Mouse (Mus musculus) olfactory bulb, adult 2 months (tissue): ENCODE results near the gene Mkln1. TPM values are rescaled to one million over a fixed set of nuclear protein-coding genes. Genes with fewer than 3 reads are reported as not detected.

Experiments
- H3K27ac ChIP-seq: fragments of 200-500 bp; 2 replicates; pipeline ENCODE4 v1.5.1; 2012; ENCODE audit warnings: low read depth, low read length; ENCODE audit not compliant: insufficient read depth
- H3K4me1 ChIP-seq: fragments of 200-500 bp; 2 replicates; pipeline ENCODE4 v1.6.1; 2012; ENCODE audit warnings: low read length; ENCODE audit not compliant: control insufficient read depth, insufficient read depth
- H3K4me3 ChIP-seq: fragments of 200-500 bp; 2 replicates; pipeline ENCODE4 v1.5.1; 2012; ENCODE audit warnings: mild to moderate bottlenecking, low read depth, low read length, moderate library complexity; ENCODE audit not compliant: insufficient read depth
- CTCF ChIP-seq: fragments of 200-500 bp; IDR thresholded peaks from 2 replicates; pipeline ENCODE4 v1.5.1; 2012; ENCODE audit warnings: low read depth, mild to moderate bottlenecking, low read length, moderate library complexity; ENCODE audit not compliant: insufficient read depth
- POLR2A ChIP-seq: fragments of 200-500 bp; IDR thresholded peaks from 2 replicates; pipeline ENCODE4 v1.6.1; 2012; ENCODE audit warnings: mild to moderate bottlenecking, low read depth, low read length, moderate library complexity; ENCODE audit not compliant: insufficient read depth
- WGBS: fragments of 180-500 bp; shearing (Covaris S2); methylation state at CpG from one replicate; pipeline ENCODE4 v1.1.7; 2018; 5-methylcytosine and 5-hydroxymethylcytosine counted together
- polyA plus RNA-seq: library from polyadenylated mRNA; stranded (reverse); fragments of >200 nt; gene quantifications from 2 replicates; pipeline ENCODE4 v1.2.4, GENCODE M21; 2012; ENCODE audit warnings: low replicate concordance; ENCODE audit not compliant: missing spikeins, insufficient read depth, insufficient read length

Gene Mkln1
- polyA plus RNA-seq, 1 experiment = not detected

GRCm38 (mm10) chr6:31496227-31496626, 97.7 kb downstream of the Mkln1 start:
- 68% methylated on average over 2 of the region's 2 CpGs for whole genome bisulfite sequencing
- Histone ChIP-seq H3K27ac (no peak overlapping the region), H3K4me1 (no peaks in the 10 kb centered on the region), H3K4me3 (no peak overlapping the region)
- no peak for TF ChIP-seq CTCF
- TF ChIP-seq POLR2A = no peak

DNA sequence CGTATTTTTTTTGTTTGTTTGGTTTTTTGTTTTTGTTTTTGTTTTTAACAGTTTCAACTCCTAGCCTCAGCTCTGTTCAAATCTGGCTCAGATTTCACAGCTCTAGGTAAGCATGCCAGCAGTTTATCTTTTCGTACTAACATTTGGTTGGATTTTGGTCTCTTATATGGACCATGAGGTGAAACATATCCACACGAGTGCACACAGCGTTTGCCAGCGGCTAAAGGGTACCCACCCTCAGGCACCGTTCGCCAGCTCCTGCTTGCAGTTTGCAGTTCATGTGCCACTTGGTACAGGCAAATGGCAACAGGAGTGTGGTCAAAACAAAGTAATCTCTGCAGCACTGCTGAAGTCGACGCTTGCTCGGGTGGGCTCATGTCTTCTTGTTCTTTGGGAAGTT, 101.3 kb downstream of the Mkln1 start:
- Histone ChIP-seq H3K27ac (no peak overlapping the region), H3K4me3 (no peak overlapping the region), H3K4me1 (no peaks in the 10 kb centered on the region)
- 75% methylated on average over 10 of the region's 10 CpGs for WGBS
- TF ChIP-seq POLR2A (no peak), CTCF (no peak)

- WGBS = 96% methylated on average over 2 of the region's 2 CpGs
These were observed 101.7 kb downstream of the Mkln1 start for GRCm38 (mm10) chr6:31500260-31500659.

DNA sequence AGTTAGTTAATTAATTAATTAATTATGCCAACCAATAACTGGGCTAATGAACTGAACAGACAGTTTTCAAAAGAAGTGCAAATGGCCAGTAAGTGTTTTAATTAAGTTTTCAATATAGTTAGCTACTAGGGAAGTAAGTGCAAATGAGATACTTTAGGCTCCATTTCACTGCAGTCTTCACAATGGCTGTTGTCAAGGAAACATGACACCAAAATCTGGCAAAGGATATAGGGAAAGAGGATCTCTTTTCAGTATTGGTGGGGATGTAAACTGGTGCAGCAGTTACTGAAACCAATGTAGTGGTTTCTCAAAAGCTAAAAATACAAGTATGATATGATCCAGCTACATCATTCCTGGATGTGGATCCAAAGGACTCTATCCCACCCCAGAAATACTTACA, 102.2 kb downstream of the Mkln1 start:
- H3K4me1 ChIP-seq = no peaks in the 10 kb centered on the region
- no peak for TF ChIP-seq POLR2A
- TF ChIP-seq CTCF = no peak
- H3K4me3 ChIP-seq = no peak overlapping the region
- H3K27ac ChIP-seq = no peak overlapping the region

More at GRCm38 (mm10) chr6:31500260-31500659, 101.7 kb downstream of the Mkln1 start:
- Histone ChIP-seq H3K27ac (no peak overlapping the region), H3K4me1 (no peaks in the 10 kb centered on the region), H3K4me3 (no peak overlapping the region)
- no peak for TF ChIP-seq CTCF
- no peak for TF ChIP-seq POLR2A

GRCm38 (mm10) chr6:31502614-31503013, 104.1 kb downstream of the Mkln1 start:
- H3K4me3 ChIP-seq = no peak overlapping the region
- TF ChIP-seq POLR2A (no peak), CTCF (no peak)
- 58% methylated on average over 2 of the region's 2 CpGs for WGBS
- no peak overlapping the region for H3K27ac ChIP-seq
- no peaks in the 10 kb centered on the region for H3K4me1 ChIP-seq

DNA sequence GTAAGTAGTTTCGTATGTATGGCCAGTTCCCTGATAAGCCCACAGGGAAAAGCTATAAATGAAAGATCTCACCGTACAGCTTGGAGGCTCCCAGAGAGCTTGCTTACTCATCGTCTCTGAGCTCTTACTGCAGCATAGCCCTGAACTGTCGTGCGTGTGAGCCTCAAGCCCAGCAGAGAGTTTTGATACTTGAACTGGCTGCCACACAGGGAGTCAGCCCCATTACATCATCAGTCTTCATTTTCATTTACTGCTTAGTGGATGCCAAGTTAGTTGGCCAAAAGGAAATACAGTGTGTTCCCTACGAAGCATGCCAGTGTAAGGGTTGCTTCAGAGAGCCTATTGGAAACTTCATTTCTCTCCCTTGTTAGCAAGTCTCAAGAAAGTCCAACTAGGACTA, 115.2 kb downstream of the Mkln1 start:
- Histone ChIP-seq H3K4me1 (peaks cover 7% of the 10 kb centered on the region), H3K4me3 (no peak overlapping the region), H3K27ac (no peak overlapping the region)
- WGBS = 44% methylated on average over 6 of the region's 6 CpGs
- TF ChIP-seq CTCF (no peak), POLR2A (no peak)

DNA sequence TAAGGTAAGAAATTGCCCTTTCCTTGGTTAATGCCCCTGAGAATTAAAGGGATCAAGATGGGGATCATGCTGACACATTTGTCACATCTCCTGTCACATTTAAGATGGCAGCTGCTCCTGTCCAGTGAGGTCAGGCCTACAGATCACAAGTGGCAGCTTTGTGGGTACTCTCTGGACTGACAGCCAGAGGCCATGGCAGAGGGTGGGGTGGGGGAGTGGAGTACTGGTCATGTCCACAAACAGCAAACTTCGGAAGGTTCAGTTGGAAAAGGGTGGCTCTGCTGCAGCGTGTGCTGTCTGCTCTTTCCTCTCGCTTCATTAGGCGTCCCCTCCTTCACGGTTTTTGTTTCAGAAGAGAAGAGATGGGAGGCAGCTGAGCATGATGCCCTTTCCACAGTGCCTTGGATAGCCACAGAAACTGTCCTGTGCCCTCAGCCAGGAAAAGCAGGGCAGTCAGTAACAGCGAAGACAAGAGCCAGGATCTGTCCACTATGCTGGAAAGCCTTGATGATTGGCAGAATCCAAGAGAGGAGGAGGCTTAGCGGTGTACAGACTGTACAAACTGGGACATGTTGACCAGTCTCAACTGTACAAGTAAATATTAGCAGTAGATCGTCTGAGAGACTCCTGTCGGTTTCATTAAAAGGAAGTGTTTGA, 119.3 kb downstream of the Mkln1 start:
- 51% methylated on average over 9 of the region's 9 CpGs for WGBS
- no peak overlapping the region for H3K4me3 ChIP-seq
- TF ChIP-seq POLR2A = no peak
- no peak for TF ChIP-seq CTCF
- H3K27ac ChIP-seq = peak overlapping the region; percentile 12; the same call in 1 of the 2 replicates
- peaks cover 11% of the 10 kb centered on the region for H3K4me1 ChIP-seq

DNA sequence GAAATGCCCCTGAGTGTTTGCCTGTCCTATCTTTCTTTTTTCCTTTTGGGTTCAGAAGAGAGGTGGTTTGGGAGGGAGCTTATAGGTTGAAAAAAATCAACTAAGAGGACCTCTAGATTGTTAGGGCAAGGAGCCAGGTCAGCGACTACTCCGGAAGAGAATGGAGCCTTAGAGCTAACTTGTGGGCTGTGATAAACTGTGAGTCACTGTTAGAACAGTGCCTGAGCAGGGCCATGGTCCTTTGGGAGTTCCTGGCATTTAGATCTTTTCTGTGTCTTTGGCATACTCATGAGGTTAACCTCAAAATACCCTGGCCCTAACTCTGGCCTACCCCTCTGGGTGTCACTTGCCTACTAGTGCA, 119.8 kb downstream of the Mkln1 start:
- TF ChIP-seq CTCF = no peak
- Histone ChIP-seq H3K27ac (peak overlapping the region; percentile 12; the same call in 1 of the 2 replicates), H3K4me1 (peaks cover 15% of the 10 kb centered on the region), H3K4me3 (no peak overlapping the region)
- WGBS = 27% methylated on average over 2 of the region's 2 CpGs

DNA sequence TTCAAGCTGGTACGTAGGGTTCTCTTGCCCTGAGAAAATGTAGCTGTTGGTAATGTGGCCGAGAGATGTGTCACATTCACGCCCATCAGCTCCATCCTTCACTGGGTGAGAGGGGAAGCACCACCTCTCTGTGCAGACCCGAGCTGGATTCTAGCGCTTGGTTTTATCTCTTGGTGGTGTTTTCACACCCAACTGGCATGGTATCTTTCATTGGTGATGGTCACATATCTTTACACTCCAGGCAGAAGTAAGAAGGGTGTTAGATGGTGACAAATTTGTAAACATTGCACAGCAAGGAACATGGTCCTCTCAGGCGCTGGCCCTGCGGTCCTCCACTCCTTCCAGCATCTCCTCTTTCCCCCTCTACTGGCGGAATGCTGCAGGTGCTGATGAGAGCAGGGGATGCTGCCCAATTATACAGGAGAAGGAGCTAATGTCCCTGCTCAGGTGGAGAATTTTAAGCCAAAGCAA, 120.5 kb downstream of the Mkln1 start:
- TF ChIP-seq CTCF = no peak
- TF ChIP-seq POLR2A = no peak
- no peak overlapping the region for H3K4me3 ChIP-seq
- H3K27ac ChIP-seq = no peak overlapping the region
- H3K4me1 ChIP-seq = peaks cover 18% of the 10 kb centered on the region
- 77% methylated on average over 8 of the region's 8 CpGs for whole genome bisulfite sequencing
